Mouse (Mus musculus) C2C12 (cell line): ENCODE results near the gene Kif11.

Experiments
- CTCF ChIP-seq: IDR thresholded peaks from one replicate; pipeline ENCODE4 v1.5.1; 2011; ENCODE audit not compliant: control insufficient read depth, insufficient read depth, insufficient read length
- MAX ChIP-seq: IDR thresholded peaks from one replicate; pipeline ENCODE4 v1.6.1; 2011; ENCODE audit warnings: mild to moderate bottlenecking, control low read depth
- MYOD1 ChIP-seq: IDR thresholded peaks from one replicate; pipeline ENCODE4 v1.6.1; 2011; ENCODE audit warnings: low read depth; ENCODE audit not compliant: control insufficient read depth, insufficient read length
- MYOG ChIP-seq: IDR thresholded peaks from one replicate; pipeline ENCODE4 v1.6.1; 2011; ENCODE audit not compliant: control insufficient read depth, insufficient read length; ENCODE audit errors: extremely low read depth
- USF1 ChIP-seq: IDR thresholded peaks from one replicate; pipeline ENCODE4 v1.6.1; 2011; ENCODE audit warnings: low read depth, mild to moderate bottlenecking, control low read depth, moderate library complexity

DNA sequence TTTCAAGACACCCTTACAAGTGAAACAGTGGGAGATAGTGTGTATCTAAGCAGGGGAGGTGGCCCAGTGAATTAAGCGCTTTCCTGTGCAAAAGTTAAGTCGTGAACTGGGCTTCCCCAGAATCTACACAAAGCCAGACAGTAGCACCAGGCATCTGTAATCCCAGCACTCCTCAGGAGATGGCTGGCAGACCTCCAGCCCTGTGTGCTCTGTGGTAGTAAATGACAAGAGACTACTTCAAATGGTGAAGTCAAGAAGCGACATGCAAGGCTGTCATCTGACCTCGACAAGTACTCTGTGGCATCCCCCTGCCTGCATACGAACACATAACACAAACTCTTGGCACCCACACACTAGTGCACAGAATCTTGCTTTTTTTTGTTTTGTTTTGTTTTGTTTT lies 49.0 kb upstream of the Kif11 start:
- TF ChIP-seq CTCF = no peak
- TF ChIP-seq USF1 = no peak
- TF ChIP-seq MYOD1 = no peak
- no peak for TF ChIP-seq MAX
- TF ChIP-seq MYOG = no peak
